Mouse (Mus musculus) natural killer cell, adult 2 months (primary cell): ENCODE results near the gene Psmb10.
"Not testable (repeated sequence)": the region's sequence is repeated elsewhere in the genome, so short reads cannot be mapped to it uniquely, and the experiment has no call there.

Experiments
- DNase-seq, 2 experiments: peaks; one replicate each; pipeline ENCODE4 v3.0.0; 2022; ENCODE audit warnings: low spot score in 2 of 2

Gene Psmb10

DNA sequence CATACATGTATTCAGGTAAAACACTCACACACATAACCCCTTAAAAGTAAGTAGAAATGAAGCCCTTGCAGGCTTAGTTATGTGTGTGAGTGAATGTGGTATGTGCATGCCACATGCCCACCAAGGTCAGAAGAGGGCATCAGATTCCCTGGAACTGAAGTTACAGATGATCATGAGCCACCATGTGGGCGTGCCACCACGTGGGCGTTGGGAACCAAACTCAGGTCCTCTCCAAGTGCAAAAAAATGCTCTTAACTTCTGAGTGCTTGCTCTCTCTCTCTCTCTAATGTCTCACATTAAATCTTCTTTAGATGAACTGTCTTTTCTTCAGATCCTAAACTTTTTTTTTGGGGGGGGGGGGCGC, at the start of gene Psmb10:
TSS of gene Psmb10 (minus strand) at position 139 of the 364 bp plus-strand sequence.
- no peak for DNase-seq

DNA sequence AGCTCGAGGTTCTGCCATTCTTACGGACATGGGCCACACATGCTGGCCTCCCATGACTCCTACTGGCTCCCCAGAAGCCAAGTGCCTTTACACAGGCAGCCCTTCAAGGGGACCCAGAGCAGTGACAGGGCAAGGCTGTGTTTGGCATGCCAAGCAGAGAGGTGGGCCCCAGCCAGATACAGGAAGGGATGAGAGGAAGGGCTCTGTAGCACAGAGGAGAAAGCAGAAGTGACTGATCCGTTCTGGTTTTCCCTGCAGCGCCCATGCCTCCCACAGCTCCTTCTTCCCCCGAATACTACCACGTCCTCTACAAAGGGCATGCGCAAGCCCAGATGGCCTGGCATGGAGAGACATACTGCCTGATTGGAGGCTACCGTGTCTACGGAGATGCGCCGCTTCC, 45.2 kb upstream of the Psmb10 start:
- DNase-seq: not testable (repeated sequence)

DNA sequence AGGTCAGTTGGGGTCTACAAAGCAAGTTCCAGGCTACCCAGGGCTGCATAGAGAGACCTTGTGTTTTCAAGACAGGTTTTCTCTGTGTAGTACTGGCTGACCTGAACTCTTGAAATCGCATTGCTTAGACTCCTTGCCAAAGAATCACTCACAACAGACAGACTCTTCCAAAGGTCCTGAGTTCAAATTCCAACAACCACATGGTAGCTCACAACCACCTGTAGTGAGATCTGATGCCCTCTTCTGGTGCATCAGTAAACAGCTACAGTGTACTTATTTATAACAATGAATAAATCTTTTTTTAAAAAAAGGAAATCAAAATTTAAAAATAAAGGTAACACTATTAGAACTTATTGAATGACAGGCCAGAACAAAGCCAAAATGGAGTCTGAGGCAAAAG, 42.9 kb upstream of the Psmb10 start:
- DNase-seq: no peak

DNA sequence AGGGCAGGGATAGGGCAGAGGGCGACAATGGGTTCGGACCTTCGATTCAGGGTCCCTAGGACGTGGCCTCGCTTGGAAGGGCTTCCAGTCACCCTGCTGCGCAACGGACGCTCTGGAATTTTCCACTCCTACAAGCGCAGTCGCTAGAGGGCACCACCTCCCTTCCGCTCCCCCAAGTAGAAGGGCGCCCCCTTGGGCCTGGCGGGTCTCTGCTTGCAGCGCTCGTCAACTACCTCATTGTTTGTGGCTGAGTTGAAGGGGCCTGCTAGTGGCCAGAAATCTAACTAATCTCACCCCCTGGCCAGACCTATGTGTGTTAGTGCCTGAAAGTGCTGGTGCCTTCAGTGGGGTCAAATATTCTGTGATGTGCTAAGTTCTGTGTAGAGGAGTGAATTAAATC, 41.1 kb upstream of the Psmb10 start, which contains the start of gene Dpep3:
TSS of gene Dpep3 (minus strand) at position 105 of the 400 bp plus-strand sequence.
- DNase-seq: no peak

DNA sequence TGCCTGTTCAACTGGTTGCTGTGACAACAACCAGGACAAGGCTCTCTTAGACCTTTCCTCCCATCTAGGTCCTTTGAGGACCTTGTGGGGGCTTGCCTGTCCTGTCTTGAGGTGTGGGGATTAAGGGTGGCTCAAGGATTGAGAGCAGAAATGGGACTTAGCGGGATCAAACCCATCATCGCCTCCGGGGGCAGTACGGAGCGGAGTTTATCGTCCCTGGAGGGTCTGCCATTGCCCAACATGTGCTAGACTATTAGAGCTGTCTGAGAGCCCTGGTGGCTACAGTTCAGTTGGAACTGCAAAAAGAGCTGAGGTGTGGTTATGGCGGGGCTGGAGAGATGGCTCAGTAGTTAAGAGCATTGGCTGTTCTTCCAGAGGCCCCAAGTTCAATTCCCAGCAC, 37.1 kb upstream of the Psmb10 start:
- DNase-seq: no peak

DNA sequence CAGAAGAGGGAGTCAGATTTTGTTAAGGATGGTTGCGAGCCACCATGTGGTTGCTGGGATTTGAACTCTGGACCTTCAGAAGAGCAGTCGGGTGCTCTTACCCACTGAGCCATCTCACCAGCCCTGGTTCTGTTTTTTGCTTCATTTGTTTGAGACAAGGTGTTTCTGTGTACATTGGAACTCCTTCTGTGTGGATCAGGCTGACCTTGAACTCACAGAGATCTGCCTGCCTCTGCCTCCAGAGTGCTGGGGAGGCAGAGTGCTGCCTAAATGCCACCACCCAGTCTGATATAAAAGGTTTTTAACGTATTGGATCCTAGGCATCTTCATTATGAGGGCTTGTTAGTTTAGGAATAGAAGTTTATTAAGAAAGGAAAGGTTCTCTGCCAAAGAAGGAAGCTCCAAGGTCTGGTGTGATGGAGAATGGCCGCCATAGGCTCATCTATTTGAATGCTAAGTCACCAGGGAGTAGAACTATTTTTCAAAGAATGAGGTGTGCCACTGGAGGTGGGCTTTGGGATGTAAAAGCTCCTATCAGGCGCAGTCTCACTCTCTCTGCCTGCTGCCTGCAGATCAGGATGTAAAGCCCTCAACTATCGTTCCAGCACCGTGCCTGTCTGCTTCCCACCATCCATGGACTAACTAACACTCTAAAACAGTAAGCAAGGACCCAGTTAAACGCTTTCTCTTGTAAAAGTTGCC, 32.9 kb upstream of the Psmb10 start:
- no peak for DNase-seq

DNA sequence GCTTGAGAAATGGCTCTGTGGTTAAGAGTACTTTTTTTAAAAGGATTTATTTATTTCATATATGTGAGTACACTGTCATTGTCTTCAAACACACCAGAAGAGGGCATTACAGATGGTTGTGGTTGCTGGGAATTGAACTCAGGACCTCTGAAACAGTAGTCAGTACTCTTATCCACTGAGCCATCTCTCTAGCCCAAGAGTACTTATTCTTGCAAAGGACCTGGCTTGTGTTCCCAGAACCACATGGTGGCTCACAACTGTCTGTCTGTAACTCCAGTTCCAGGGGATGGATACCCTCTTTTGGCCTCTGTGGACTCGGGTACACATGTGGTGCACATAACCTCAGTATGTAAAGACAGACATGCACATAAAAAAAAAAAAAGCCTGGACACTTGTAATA, 31.1 kb upstream of the Psmb10 start:
- DNase-seq: no peak

DNA sequence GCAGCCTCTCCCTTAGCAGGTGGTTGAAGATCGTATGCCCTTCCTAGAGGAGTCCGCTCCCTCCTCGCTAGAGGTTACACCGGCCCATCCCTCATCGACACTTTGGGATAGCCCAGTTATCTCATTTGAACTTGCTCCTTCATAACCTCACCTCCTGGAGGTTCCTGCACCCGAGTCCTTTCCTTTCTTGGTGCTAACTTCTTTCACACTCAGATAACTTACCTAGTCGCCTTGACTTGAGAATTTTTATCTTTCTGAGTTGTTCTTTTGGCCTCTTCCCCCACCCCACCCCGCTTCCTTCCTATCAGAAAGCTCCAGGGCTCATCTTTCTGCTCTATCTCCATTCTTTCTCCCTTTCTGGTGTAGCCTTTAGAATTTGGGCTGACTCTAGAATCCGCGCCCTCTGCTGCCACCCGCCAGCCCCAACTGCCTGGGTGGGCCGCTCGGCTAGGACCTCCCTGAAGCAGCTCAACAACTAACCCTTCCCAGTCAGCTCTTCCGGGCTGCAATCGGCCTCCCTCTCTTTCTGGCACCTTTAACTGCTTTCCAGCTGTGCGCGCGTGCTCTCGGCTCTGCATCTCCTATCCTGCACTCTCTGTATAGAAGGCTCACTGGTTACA, 28.6 kb upstream of the Psmb10 start:
- DNase-seq: no peak

DNA sequence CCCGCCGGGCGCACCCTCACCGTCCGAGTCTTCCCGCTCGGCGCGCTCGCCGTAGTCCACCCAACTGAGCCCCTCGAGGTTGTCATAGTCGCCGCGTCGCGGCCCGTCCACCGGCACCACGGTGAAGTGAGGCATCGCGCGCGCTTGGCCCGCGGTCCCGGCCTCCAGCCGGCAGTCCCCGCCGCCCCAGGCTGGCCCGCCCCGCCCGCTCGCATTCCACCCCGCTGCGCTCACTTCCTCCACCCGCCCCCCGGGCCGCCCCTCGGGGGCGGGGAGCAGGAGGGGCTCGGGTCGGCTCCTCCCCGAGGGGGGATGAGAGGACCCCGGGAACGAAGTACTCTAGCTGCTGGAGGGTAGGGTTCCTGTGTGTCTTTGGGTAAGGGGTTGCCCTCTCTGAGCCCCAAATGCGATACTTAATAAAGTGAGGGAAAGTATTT, 27.7 kb upstream of the Psmb10 start, which contains the start of gene Slc12a4:
TSS of gene Slc12a4 (minus strand) at position 193 of the 437 bp plus-strand sequence.
- peak; percentile 23 to 54 for DNase-seq

DNA sequence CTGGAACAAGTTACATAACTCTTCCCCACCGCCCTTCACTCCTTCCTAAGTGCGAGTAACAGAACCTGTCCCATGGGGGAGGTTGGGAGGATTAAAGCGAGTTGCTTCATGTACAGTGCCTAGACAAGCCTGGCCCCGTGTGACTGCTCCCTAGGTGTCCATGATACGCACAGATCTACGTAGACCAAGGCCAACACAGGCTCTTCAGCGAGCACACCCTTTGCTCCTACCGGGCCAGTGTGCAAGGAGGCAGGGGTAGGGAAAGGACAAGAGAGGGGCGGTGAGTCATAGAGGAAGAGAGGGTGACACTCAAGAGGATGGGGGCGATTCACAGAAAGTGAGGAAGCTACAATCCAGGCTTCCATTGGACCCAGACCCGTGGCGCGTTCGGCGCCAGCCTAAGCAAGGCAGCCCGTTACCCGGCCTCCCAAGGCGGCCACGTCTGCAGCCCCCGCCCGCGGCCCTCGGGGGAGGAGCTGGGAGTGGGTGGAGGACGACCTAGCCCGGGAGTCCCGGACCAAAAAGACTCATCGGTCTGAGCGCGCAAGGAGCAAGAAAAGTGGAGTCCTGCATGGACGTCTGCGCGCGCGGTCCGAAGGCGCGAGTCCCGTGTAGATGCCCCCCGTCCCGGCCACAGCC, 27.1 kb upstream of the Psmb10 start:
- DNase-seq: peak; percentile 10 to 15

DNA sequence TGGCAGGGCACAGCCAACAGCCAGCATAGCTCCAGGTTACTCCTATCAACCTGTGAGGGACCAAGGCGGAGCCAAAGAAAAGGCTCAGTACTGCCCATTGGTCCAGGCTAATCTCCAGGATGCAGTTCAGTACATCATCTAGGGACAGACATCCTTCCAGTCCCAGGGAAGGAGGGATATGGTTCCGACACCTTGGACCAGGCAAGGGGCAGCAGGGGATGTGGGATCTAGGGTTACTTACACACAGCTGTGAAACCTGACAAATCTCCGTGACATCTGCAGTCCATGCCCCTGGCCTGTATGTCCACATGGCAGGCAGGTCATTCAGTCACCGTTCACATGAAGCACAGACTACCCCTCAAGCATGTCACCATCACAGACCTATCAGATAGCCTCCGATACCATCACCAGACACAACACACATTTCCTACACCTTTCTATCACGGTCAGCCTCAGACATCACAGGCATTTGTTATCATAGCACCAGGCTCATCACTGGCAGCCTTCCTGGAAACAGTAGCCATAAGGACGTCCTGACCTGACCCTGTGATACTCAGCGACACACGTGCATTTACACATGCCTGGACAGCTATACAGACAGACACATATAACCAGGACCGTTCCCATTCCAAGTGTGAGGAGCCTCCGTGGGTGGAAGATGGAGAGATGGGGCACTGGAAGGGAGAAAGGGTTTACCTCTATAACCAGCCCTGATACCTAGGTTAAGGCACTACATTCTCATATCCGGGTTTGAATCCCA, 26.4 kb upstream of the Psmb10 start:
- no peak for DNase-seq

DNA sequence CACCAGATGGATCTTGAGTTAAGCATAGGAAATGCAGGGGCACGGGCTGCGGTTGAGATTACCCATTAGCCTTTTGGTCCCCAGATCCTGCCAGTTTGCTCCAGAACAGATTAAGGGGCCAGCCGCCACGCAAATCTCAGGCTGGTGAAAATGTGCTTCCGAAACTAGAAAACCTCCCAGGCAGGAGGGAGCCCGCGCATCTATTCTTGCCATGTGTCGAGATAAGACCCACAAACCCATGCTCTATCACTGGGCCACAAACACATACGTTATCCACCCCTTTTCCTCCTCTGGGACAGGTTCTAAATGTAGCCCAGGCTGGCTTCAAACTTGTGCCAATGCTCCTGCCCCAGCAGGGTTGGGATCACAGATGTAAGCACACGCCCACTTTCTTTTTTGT, 23.3 kb upstream of the Psmb10 start:
- DNase-seq: no peak

DNA sequence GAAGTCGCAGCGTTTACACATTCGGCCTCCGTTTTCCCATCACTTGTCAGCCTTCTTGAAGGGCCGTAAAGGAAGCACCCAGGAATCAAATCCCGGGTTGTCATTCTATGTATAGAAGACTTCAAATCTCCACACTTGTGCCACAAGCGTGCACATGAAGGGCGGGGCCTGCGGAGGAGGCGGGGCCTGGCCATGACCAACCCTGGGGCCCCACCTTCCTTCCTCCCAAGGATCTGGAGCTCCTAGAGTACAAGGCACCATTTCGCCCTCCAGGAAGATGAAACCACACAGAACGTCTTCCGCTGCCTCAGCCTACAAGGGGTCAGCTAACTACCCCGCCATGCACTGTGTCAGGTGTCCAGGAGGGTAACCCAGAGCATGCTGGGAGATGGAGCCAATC, 22.9 kb upstream of the Psmb10 start:
- DNase-seq: no peak

DNA sequence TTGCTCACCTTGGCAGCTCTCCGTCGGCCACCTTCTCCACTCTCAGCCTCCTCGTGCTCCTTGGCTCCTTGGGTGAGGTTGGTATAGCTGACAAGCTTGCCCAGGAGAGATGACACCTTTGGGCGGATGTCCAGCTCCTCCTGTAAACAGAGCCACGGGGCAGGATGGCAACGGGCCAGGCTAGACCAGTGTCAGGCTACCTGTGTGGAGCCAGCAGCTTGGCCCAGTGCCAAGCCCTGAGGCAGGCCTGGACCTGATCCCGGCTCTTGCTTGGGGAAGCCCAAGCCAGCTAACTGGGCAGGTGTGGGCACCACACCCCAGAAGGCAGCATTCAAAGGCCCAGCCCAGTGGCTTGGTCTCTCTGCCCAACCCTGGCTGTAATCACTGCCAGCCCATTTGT, 21.1 kb upstream of the Psmb10 start:
- no peak for DNase-seq

DNA sequence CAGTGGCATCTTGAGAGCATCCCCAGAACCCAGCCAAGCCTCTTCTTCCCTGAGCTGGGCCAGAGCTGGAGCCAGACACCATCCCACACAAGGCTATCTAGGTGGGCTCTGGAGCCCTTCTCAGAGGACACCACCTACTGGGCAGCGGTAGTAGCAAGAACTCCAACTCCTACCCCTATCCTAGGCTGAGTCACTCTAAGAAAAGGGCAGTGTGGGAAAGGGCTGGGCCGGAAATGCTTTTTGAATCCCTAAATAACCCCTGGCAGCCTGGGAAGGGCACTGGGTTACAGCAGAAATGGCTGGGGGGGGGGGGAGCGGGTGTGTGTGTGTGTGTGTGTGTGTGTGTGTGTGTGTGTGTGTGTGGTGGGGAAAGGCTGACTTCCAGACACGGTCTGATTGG, 19.6 kb upstream of the Psmb10 start:
- no peak for DNase-seq

DNA sequence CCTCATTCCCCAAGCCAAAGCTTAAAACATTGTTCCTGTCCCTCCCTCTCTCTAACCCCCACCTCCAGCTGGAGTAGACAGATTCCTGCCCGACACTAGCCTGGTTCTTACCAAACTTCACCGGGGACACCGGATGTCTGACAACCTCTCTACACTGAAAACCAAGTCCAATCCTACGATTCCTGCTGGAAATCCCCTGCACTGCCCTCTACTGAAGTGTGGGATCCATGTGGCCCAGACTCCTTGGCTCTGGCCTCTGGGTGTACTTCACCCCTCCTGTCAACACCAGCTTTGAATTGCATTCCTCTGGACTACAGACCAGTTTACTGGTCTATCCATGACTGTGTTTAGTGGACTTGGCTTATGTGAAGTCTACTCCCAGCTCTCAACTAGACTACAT, 18.3 kb upstream of the Psmb10 start:
- DNase-seq: no peak

DNA sequence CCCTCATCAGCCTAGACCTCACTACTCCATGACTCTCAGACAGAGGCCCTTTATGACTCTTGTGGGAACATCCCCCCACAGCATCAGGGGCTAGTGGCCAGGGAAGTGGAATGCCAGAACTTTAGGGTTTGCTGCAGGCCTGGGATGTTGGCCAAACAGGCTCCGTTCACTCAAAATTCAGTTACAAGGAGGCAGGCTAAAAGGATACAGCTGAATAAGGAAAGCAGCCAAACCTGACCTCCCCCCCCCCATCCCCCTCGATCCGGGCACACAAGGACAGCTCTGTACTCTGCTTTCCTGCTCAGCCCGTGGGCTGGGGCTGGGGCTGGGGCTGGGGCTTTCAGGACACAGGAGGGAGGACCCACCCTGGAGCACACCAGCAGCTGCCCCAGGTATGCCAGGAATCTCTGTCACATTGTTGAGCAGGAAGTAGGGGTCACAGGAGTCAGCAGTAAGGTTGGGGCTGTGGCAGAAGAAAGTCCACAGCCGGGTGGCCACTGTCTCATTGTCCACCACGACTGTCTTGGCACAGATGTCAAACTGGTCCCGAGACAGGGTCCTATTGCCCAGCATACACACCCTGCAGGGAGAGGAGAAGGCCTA, 12.9 kb upstream of the Psmb10 start:
- no peak for DNase-seq

DNA sequence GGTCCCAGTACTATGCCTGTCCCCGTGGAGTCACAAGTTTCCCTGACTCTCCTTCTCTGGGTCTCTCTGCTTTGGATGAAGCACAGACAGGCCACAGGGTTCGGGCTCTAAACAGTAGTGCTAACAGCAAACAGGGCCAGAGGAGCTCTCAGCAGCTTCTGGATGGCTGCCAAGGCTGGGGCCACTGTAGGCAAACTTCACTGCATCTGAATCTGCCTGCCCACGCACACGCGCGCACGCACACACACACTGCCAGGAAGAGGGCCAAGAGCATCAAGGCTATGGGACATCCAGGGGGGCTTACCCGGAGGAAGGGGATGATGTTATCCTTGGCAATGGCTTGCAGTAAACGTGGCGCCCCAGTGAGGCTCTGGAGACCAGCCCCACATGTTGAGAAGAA, 11.1 kb upstream of the Psmb10 start:
- no peak for DNase-seq

DNA sequence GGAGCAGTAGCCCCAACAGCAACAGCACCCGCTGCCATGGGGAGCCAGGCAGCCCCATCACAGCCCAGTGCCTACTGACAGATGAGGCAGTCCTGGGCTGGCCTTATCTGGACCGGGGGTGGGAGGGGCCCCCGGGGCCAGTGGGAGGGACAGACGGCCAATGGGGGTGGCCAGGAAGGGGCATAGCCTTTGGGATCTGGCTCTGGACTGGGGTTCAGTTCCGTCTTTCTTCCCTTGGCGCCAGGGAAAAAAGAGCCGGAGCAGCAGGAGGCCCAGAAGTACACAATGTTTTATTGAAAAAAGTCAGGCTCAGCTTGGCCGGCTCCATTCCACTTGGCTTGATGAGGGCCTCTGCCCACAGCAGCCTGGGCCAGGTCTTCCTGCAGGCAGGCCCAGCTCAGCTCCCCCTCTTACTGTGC, 5.1 kb upstream of the Psmb10 start, which contains the start of gene Lcat:
TSS of gene Lcat (minus strand) at position 62 of the 419 bp plus-strand sequence.
- no peak for DNase-seq

DNA sequence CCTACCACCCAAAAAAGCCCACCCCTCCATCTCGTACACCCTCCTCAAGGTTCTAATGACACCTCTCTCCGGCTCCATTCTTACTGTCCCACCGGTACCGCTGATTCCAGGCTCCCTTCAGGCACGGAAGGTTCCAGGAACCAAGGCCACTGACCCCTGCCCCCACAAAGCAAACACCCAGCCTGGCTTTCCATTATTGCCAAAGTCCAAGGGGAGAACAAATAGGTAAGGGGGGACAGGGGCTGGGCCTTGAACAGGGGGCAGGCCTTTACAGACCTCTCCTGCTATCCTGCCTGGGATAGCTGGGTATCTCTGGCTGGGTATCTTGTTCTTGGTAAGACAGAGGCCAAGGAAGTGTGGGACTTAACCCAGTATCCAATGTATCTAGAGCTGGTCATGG, 4.3 kb upstream of the Psmb10 start:
- DNase-seq: no peak

DNA sequence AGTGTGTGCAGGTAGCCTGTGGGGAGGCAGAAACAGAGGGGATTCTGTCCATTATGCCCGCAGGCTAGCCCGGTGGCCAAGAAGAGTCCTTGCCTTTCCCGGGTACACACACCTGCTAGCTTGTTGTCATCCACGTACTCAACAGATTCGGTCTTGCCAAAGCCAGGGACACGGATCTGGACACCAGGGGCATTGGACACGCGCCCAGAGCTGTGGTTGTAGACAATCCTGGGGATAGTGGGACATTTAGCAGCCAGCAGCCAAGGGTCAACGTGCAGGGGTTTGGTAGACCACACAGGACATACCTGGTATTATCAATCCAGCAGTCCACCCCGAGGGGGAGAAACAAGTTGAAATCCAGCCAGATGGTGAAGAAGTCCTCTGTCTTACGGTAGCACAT, 3.8 kb upstream of the Psmb10 start:
- no peak for DNase-seq
